Mouse (Mus musculus) hindbrain, embryonic 12.5 days (tissue): ENCODE measurements around the gene Bpifb6. TPM values are rescaled to one million over a fixed set of nuclear protein-coding genes. Genes with fewer than 3 reads are reported as not detected.

Experiments used
- polyA plus RNA-seq: library from polyadenylated mRNA; unstranded; fragments of >200 nt; fragmentation: Nextera tagmentation; extraction: Ambion mirVana; gene quantifications from 2 replicates; pipeline ENCODE4 v1.2.1, GENCODE M21; 2016

The Bpifb6 gene
- polyA plus RNA-seq, 1 experiment from 2014 or later, result not detected

Other genes with a start within 250 kb of the Bpifb6 start
- 0.17 TPM in 1 of 2 replicates, not detected in the other for gene Dnmt3c, start 203.7 kb upstream of the Bpifb6 start, polyA plus RNA-seq
- gene Mapre1, start 159.1 kb upstream of the Bpifb6 start, polyA plus RNA-seq, result 369 and 427 TPM in 2 replicates
- 0.07 TPM in 1 of 2 replicates, not detected in the other for gene Efcab8, start 120.5 kb upstream of the Bpifb6 start, polyA plus RNA-seq
- gene Sun5, start 29.3 kb upstream of the Bpifb6 start, polyA plus RNA-seq, result not detected in 2 replicates
- gene Bpifb2, start 25.3 kb upstream of the Bpifb6 start, polyA plus RNA-seq, result not detected in 2 replicates
- not detected in 2 replicates for gene Bpifb3, start 17.8 kb downstream of the Bpifb6 start, polyA plus RNA-seq
- not detected in 2 replicates for gene Bpifb4, start 37.8 kb downstream of the Bpifb6 start, polyA plus RNA-seq
- gene Bpifa6, start 74.6 kb downstream of the Bpifb6 start, polyA plus RNA-seq, result not detected in 2 replicates
- not detected in 2 replicates for gene Bpifa2, start 107.9 kb downstream of the Bpifb6 start, polyA plus RNA-seq
- gene Bpifa3, start 229.9 kb downstream of the Bpifb6 start, polyA plus RNA-seq, result not detected in 2 replicates
- not detected in 2 replicates for gene Bpifa1, start 242.5 kb downstream of the Bpifb6 start, polyA plus RNA-seq